ENCODE assay signal across 9 mouse cellular contexts in genomic region chr2:180215011-180215461, GRCm38 (mm10). TPM values are rescaled to one million over a fixed set of nuclear protein-coding genes. Genes with fewer than 3 reads are reported as not detected.
A peak's percentile ranks its signal among the peaks of the same experiment; 100 is the strongest.
DNase-seq lines count a peak whose midpoint lies in the region; ATAC-seq and TF ChIP-seq lines count a peak whose summit lies in the region.
"Had no signal": no experiment of that assay in that cellular context is flagged by ENCODE, and none has a peak within 500 bp of the region (broad histone marks: within the 10 kb centered on the region; RNA-seq: fewer than 3 reads in every experiment).

No protein-coding gene starts in this region.

- H3K27me3 ChIP-seq in midbrain, embryonic 10.5 days (ENCODE audit: low read depth, poor library complexity, severe bottlenecking), result 0 out of 2 replicates have a peak, but pooled peaks cover 3% of the 10 kb centered on the region
- H3K27me3 ChIP-seq in midbrain, postnatal 0 days (ENCODE audit: insufficient read depth, low read length), result no peaks in the 10 kb centered on the region
- H3K27me3 ChIP-seq in stomach, embryonic 14.5 days (ENCODE audit: control insufficient read depth, insufficient read depth, low read length), result no peaks in the 10 kb centered on the region
- H3K27me3 ChIP-seq in forebrain, embryonic 14.5 days (replicated peaks; ENCODE audit: control insufficient read depth, insufficient read depth, low read length), result no peaks in the 10 kb centered on the region

- H3K27ac ChIP-seq in midbrain, embryonic 10.5 days (replicated peaks), result peak overlapping the region; percentile 35
- no peak overlapping the region for H3K27ac ChIP-seq in midbrain, postnatal 0 days (ENCODE audit: low read depth, low read length)
- H3K27ac ChIP-seq in stomach, embryonic 14.5 days (ENCODE audit: low read length), result peak overlapping the region; percentile 52
- H3K27ac ChIP-seq in forebrain, embryonic 14.5 days (ENCODE audit: low read depth, low read length), result no peak overlapping the region

- DNase-seq in adrenal gland, adult (ENCODE audit: inconsistent age in 2 of 2, low spot score in 1 of 2), result peak; percentile 74 to 85
- no peak for DNase-seq in adrenal gland, postnatal 4 days (ENCODE audit: low spot score in 2 of 2)
- DNase-seq in midbrain, embryonic 10.5 days (ENCODE audit: low spot score), result no peak
- DNase-seq in midbrain, postnatal 0 days (ENCODE audit: low spot score), result no peak
- DNase-seq in kidney, adult 18-20 months, result peak; percentile 68
- no peak for DNase-seq in forebrain, embryonic 14.5 days (ENCODE audit: low spot score)
- no peak for DNase-seq in left cerebral cortex, adult 8-10 months (ENCODE audit: low spot score in 2 of 2)
- DNase-seq: layer of hippocampus, postnatal 36 days had no signal

- H3K4me1 ChIP-seq in midbrain, embryonic 10.5 days, result peaks cover 47% of the 10 kb centered on the region
- H3K4me1 ChIP-seq in midbrain, postnatal 0 days (ENCODE audit: insufficient read depth, low read length), result no peaks in the 10 kb centered on the region
- H3K4me1 ChIP-seq in stomach, embryonic 14.5 days (ENCODE audit: control insufficient read depth, insufficient read depth, low read length), result peaks cover 31% of the 10 kb centered on the region
- H3K4me1 ChIP-seq in forebrain, embryonic 14.5 days (ENCODE audit: control insufficient read depth, insufficient read depth, low read length), result peaks cover 9% of the 10 kb centered on the region

- WGBS in midbrain, embryonic 10.5 days, result 84% methylated on average over 8 of the region's 8 CpGs
- 73% methylated on average over 8 of the region's 8 CpGs for WGBS in midbrain, postnatal 0 days
- WGBS in stomach, embryonic 14.5 days, result 24% methylated on average over 8 of the region's 8 CpGs
- WGBS in forebrain, embryonic 14.5 days, result 85% methylated on average over 8 of the region's 8 CpGs

- no peaks in the 10 kb centered on the region for H3K9me3 ChIP-seq in midbrain, embryonic 10.5 days (replicated peaks)
- H3K9me3 ChIP-seq in midbrain, postnatal 0 days (ENCODE audit: low read length), result no peaks in the 10 kb centered on the region
- no peaks in the 10 kb centered on the region for H3K9me3 ChIP-seq in stomach, embryonic 14.5 days (ENCODE audit: control insufficient read depth, low read depth, low read length)
- H3K9me3 ChIP-seq in forebrain, embryonic 14.5 days (replicated peaks; ENCODE audit: control insufficient read depth, low read length), result no peaks in the 10 kb centered on the region

- no peak overlapping the region for H3K9ac ChIP-seq in midbrain, postnatal 0 days (replicated peaks; ENCODE audit: low read length, poor library complexity, severe bottlenecking)
- H3K9ac ChIP-seq in stomach, embryonic 14.5 days (replicated peaks; ENCODE audit: low read depth, low read length), result no peak overlapping the region
- H3K9ac ChIP-seq in forebrain, embryonic 14.5 days (ENCODE audit: low read length), result no peak overlapping the region

- H3K4me2 ChIP-seq in midbrain, postnatal 0 days (ENCODE audit: low read depth, low read length, poor library complexity, severe bottlenecking), result no peak overlapping the region
- H3K4me2 ChIP-seq in stomach, embryonic 14.5 days (replicated peaks; ENCODE audit: low read depth, low read length), result no peak overlapping the region; the same call in 1 of the 2 replicates
- H3K4me2 ChIP-seq in forebrain, embryonic 14.5 days (ENCODE audit: low read length), result no peak overlapping the region

- H3K36me3 ChIP-seq in midbrain, embryonic 10.5 days, result no peaks in the 10 kb centered on the region
- no peaks in the 10 kb centered on the region for H3K36me3 ChIP-seq in midbrain, postnatal 0 days (ENCODE audit: insufficient read depth, low read length)
- H3K36me3 ChIP-seq in stomach, embryonic 14.5 days (ENCODE audit: control insufficient read depth, insufficient read depth, low read length), result no peaks in the 10 kb centered on the region; the same call in 1 of the 2 replicates
- no peaks in the 10 kb centered on the region for H3K36me3 ChIP-seq in forebrain, embryonic 14.5 days (ENCODE audit: control insufficient read depth, insufficient read depth, low read length)

- H3K4me3 ChIP-seq in midbrain, embryonic 10.5 days, result no peak overlapping the region
- no peak overlapping the region for H3K4me3 ChIP-seq in midbrain, postnatal 0 days (ENCODE audit: low read depth, low read length)
- H3K4me3 ChIP-seq in stomach, embryonic 14.5 days (ENCODE audit: low read depth, low read length), result no peak overlapping the region
- no peak overlapping the region for H3K4me3 ChIP-seq in forebrain, embryonic 14.5 days (ENCODE audit: low read depth, low read length)

- no peak for TF ChIP-seq CTCF in midbrain, postnatal 0 days (IDR thresholded peaks at IDR 0.05)

- no peak for ATAC-seq in midbrain, postnatal 0 days (ENCODE audit: low FRiP score)
- ATAC-seq in stomach, embryonic 14.5 days (ENCODE audit: insufficient number of reproducible peaks, insufficient read depth, low FRiP score, low read depth), result no peak
- ATAC-seq in forebrain, embryonic 14.5 days, result no peak

RNA-seq across cellular contexts. Expression of gene Lama5, which starts 10.6 kb away (rescaled TPM):
- 10 to 100 TPM; 47.5 to 66.5 TPM for total RNA-seq in adrenal gland, postnatal 4 days (2021)
- 5.3 and 6.4 TPM in 2 replicates for polyA plus RNA-seq in midbrain, embryonic 10.5 days (2016; fragmentation: Nextera tagmentation; extraction: Ambion mirVana)
- total RNA-seq in midbrain, postnatal 0 days (2014; rRNA removed), result 5.9 and 8.9 TPM in 2 replicates
- polyA plus RNA-seq in midbrain, postnatal 0 days (2015; fragmentation: Nextera tagmentation; extraction: Ambion mirVana), result 1.8 and 1.9 TPM in 2 replicates
- polyA plus RNA-seq in stomach, embryonic 14.5 days (2014; fragmentation: Nextera tagmentation; extraction: Ambion mirVana), result 64.0 and 70.9 TPM in 2 replicates
- polyA plus RNA-seq in forebrain, embryonic 14.5 days (2014; fragmentation: Nextera tagmentation; extraction: Ambion mirVana), result 2.7 and 3.5 TPM in 2 replicates
- total RNA-seq in left cerebral cortex, adult 8-10 months (2022), result 10 to 100 TPM in 1 of 4 experiments, 1 to 10 TPM in 3; 5.9 to 11.1 (median 7.3) TPM

RNA-seq across cellular contexts. Expression of gene Rps21, which starts 42.1 kb away (rescaled TPM):
- total RNA-seq in adrenal gland, postnatal 4 days (2021), result 1,000 to 10,000 TPM; 1,005 to 1,051 TPM
- 409 and 515 TPM in 2 replicates for polyA plus RNA-seq in midbrain, embryonic 10.5 days (2016; fragmentation: Nextera tagmentation; extraction: Ambion mirVana)
- total RNA-seq in midbrain, postnatal 0 days (2014; rRNA removed), result 574 and 749 TPM in 2 replicates
- polyA plus RNA-seq in midbrain, postnatal 0 days (2015; fragmentation: Nextera tagmentation; extraction: Ambion mirVana), result 388 and 422 TPM in 2 replicates
- 734 and 745 TPM in 2 replicates for polyA plus RNA-seq in stomach, embryonic 14.5 days (2014; fragmentation: Nextera tagmentation; extraction: Ambion mirVana)
- polyA plus RNA-seq in forebrain, embryonic 14.5 days (2014; fragmentation: Nextera tagmentation; extraction: Ambion mirVana), result 376 and 523 TPM in 2 replicates
- total RNA-seq in left cerebral cortex, adult 8-10 months (2022), result 100 to 1,000 TPM; 616 to 845 (median 743) TPM

RNA-seq across cellular contexts. Expression of gene Adrm1, which starts 43.8 kb away (rescaled TPM):
- total RNA-seq in adrenal gland, postnatal 4 days (2021), result 100 to 1,000 TPM; 128 to 136 TPM
- polyA plus RNA-seq in midbrain, embryonic 10.5 days (2016; fragmentation: Nextera tagmentation; extraction: Ambion mirVana), result 270 and 277 TPM in 2 replicates
- total RNA-seq in midbrain, postnatal 0 days (2014; rRNA removed), result 98.2 and 105 TPM in 2 replicates
- polyA plus RNA-seq in midbrain, postnatal 0 days (2015; fragmentation: Nextera tagmentation; extraction: Ambion mirVana), result 222 and 224 TPM in 2 replicates
- 134 and 138 TPM in 2 replicates for polyA plus RNA-seq in stomach, embryonic 14.5 days (2014; fragmentation: Nextera tagmentation; extraction: Ambion mirVana)
- 147 and 149 TPM in 2 replicates for polyA plus RNA-seq in forebrain, embryonic 14.5 days (2014; fragmentation: Nextera tagmentation; extraction: Ambion mirVana)
- 100 to 1,000 TPM; 107 to 109 (median 108) TPM for total RNA-seq in left cerebral cortex, adult 8-10 months (2022)

RNA-seq across cellular contexts. Expression of gene Cables2, which starts 58.3 kb away (rescaled TPM):
- total RNA-seq in adrenal gland, postnatal 4 days (2021), result 10 to 100 TPM; 19.8 to 21.2 TPM
- 12.1 and 14.0 TPM in 2 replicates for polyA plus RNA-seq in midbrain, embryonic 10.5 days (2016; fragmentation: Nextera tagmentation; extraction: Ambion mirVana)
- 59.1 and 67.9 TPM in 2 replicates for total RNA-seq in midbrain, postnatal 0 days (2014; rRNA removed)
- 32.6 and 37.8 TPM in 2 replicates for polyA plus RNA-seq in midbrain, postnatal 0 days (2015; fragmentation: Nextera tagmentation; extraction: Ambion mirVana)
- 15.5 and 20.4 TPM in 2 replicates for polyA plus RNA-seq in stomach, embryonic 14.5 days (2014; fragmentation: Nextera tagmentation; extraction: Ambion mirVana)
- 14.5 and 15.0 TPM in 2 replicates for polyA plus RNA-seq in forebrain, embryonic 14.5 days (2014; fragmentation: Nextera tagmentation; extraction: Ambion mirVana)
- 10 to 100 TPM; 27.2 to 31.6 (median 27.7) TPM for total RNA-seq in left cerebral cortex, adult 8-10 months (2022)

Comparison
In these comparisons a context has a peak if more than half of its experiments do, and no peak if none do; other contexts are left out.
1. DNase-seq: peak in adrenal gland, adult (2 of 2) and kidney, adult 18-20 months (single experiment); none in adrenal gland, postnatal 4 days (0 of 2), midbrain, embryonic 10.5 days (single experiment), midbrain, postnatal 0 days (single experiment), forebrain, embryonic 14.5 days (single experiment) and left cerebral cortex, adult 8-10 months (0 of 2).
2. H3K27ac ChIP-seq: peak in midbrain, embryonic 10.5 days (single experiment) and stomach, embryonic 14.5 days (single experiment); none in midbrain, postnatal 0 days (single experiment) and forebrain, embryonic 14.5 days (single experiment).